Mouse (Mus musculus): ENCODE results near the gene Gm45062.

DNA sequence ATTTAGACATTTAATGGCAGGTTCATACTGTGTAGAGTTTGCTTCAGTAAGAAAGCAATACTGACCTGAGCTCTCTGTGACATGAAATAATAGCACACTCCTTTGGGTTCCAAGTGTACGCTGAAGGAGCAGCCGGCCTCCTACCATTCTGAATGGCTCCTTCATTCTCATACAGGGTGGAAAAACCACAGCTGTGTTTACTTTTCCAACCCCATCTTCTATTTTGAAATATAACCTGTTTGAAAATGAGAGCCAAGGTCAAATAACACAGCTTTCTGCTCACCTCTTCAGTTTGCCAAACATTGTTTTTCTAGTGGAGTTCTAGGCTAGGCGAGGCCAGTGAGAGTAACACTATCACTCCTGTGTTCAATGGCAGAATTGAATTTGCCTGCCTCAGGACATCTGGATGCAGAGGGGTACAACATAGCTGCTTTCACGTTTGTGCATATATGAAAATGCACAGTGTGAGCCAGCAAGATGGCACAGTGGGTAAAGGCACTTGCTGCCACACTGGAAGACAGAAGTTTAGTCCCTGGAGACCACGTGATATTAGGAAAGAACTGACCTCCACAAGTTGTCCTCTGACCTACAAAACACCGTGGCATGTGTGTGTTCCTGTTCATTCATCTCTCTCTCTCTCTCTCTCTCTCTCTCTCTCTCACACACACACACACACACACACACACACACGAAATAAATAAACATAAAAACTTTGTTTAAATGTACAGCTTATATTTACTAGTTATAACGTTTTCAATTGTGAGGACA lies 157.7 kb downstream of the Gm45062 start:
- no peak for TF ChIP-seq ZC3H11A (IDR thresholded peaks at IDR 0.05; ENCODE audit: low read depth, low read length)
- no peak for TF ChIP-seq CTCF (IDR thresholded peaks at IDR 0.05 in 2 of 3, conservative IDR thresholded peaks at IDR 0.05 in 1 of 3; ENCODE audit: control insufficient read depth in 1 of 3, insufficient read depth in 1 of 3, low read depth in 2 of 3, low read length in 3 of 3, poor library complexity in 1 of 3, severe bottlenecking in 1 of 3)
- no peak for TF ChIP-seq NELFE (IDR thresholded peaks at IDR 0.05; ENCODE audit: low read depth, low read length)
- no peak for TF ChIP-seq MAZ (IDR thresholded peaks at IDR 0.05; ENCODE audit: low read depth, low read length)
- TF ChIP-seq ETS1 (IDR thresholded peaks at IDR 0.05; ENCODE audit: low read depth, low read length), result no peak
- no peak for TF ChIP-seq ZNF384 (IDR thresholded peaks at IDR 0.05; ENCODE audit: low read depth, low read length)
- TF ChIP-seq EP300 (IDR thresholded peaks at IDR 0.05; ENCODE audit: low read depth in 1 of 2, low read length in 2 of 2), result no peak
- TF ChIP-seq JUND (IDR thresholded peaks at IDR 0.05; ENCODE audit: low read depth, low read length), result no peak
